Mouse (Mus musculus) left cerebral cortex, adult 9 months (tissue): ENCODE measurements around the gene Zfp992.
"Not testable (repeated sequence)": the region's sequence is repeated elsewhere in the genome, so short reads cannot be mapped to it uniquely, and the experiment has no call there.

Source experiments
- DNase-seq, 2 experiments: peaks; one replicate each; pipeline ENCODE4 v3.0.0; 2022; ENCODE audit warnings: low spot score in 2 of 2

Zfp992 gene

DNA sequence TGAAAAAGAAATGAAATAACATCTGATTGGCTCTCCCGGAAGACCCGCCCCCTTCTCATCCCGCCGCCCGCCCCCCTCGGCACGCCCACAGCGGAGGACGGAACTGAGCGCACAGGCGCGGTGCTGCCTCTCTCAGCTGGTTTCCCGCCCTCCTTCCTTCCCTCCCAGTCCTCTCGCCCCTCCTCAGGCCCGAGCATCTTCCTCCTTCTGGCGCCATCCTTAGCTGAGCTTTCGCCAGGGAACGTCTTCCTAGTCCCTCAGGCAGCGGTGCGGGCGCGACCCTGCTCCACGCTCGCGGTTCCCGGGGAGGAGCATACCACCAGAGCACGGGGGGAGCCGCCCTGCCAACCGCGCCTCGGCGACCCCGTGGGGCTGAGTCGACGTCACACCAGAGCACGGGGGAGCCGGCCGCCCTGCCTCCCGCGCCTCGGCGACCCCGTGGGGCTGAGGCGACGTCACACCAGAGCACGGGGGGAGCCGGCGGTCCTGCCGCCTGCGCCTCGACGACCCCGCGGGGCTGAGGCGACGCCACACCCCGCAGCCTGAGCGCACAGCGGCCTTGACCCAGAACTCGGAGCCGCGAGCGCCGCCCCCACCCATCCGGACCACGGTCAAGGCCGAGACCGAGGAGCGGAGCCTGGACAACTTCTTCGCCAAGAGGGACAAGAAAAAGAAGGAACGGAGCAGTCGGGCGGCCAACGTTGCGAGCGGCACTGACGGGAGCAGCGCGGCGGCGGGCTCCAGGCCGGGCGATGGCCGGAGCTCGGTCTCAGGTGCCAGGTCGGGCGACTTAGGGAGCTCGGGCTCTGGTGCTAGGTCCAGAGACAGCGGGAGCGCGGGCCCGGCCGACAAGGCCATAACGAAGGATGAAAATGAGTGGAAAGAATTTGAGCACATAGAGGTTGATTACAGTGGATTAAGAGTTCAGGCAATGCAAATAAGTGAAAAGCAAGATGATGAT, 26.2 kb downstream of the Zfp992 start:
- DNase-seq: not testable (repeated sequence)

GRCm38 (mm10) chr4:146476260-146476659, 27.4 kb downstream of the Zfp992 start:
- not testable (repeated sequence) for DNase-seq

- DNase-seq: not testable (repeated sequence)
Observed at GRCm38 (mm10) chr4:146476959-146477358, 28.1 kb downstream of the Zfp992 start.

DNA sequence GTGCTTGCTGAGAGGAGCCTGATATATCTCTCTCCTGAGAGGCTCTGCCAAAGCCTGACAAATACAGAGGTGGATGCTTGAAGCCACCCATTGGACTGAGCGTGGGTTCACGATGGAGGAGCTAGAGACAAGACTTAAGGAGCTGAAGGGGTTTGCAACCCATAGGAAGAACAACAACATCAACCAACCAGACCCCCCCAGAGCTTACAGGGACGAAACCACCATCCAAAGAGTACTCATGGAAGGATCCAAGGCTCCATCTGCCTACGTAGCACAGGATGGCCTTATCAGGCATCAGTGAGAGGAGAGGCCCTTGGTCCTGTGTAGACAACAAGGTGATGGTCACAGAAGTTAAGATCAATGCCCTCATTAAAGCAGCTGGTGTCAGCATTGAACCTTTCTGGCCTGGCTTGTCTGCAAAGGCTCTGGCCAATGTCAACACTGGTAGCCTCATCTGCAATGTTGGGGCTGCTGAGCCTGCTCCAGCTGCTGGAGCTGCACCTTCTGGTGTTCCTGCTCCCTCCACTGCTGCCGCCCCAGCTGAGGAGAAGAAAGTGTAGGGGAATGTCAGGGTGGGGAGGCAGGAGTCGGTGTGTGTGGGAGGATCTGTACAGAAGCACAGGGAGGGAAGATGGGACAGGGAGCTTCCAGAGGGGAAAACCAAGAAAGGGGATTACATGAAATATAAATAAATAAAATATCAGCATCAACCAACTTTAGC, 31.7 kb downstream of the Zfp992 start:
- not testable (repeated sequence) for DNase-seq

GRCm38 (mm10) chr4:146482546-146482945, 33.7 kb downstream of the Zfp992 start:
- not testable (repeated sequence) for DNase-seq

GRCm38 (mm10) chr4:146483571-146484280, 34.9 kb downstream of the Zfp992 start:
- DNase-seq: not testable (repeated sequence)

DNA sequence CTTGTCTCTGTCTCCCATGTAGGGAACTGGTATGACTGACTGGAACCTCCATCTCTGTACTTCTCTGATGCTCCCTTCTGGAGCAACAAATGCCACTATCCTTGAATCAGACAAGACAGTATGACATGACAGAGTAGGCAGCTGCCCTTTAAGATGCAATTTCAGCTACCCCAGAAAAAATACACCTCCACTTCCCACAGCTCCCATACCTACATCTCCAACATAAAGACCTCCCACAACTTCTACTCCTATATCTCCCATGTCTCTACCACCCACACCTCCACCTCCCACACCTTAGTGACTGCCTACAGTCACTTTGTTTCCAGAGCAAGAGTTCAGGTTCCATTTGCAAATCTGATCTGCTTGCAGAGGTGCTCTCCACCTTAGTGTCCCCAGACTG, 35.9 kb downstream of the Zfp992 start:
- not testable (repeated sequence) for DNase-seq

DNA sequence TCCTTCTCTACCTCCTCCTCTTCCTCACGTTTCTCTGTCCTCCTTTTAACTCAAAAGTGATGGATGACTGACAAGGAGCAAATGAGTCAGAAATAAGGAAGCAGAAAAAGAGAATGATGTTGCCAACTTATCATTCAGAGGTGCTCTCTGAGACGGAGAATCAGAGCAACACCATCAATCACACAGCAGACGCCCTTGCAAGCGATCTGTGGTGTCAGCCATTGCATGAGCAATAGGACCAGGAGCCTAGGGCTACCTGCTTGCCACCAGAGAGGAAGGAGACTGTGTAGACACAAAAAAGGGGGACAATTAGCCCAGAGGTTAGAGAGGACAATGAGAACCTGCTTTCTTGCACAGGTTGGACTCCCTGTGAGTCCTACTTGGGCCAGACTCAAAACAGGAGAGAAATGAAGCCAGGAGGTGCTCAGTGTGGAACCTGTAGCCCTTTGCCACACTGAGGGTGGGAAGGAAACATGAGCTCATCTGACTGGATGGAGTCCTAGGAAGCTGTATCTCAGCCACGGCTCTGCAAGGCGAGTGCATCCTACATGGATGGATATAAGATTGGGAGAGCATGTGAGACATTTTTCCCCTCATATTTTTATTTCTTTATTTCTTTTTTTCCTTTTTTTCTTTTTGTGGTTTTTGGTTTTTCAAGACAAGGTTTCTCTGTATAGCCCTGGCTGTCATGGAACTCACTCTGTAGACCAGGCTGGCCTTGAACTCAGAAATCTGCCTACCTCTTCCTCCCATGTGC, 36.5 kb downstream of the Zfp992 start:
- DNase-seq: not testable (repeated sequence)

DNA sequence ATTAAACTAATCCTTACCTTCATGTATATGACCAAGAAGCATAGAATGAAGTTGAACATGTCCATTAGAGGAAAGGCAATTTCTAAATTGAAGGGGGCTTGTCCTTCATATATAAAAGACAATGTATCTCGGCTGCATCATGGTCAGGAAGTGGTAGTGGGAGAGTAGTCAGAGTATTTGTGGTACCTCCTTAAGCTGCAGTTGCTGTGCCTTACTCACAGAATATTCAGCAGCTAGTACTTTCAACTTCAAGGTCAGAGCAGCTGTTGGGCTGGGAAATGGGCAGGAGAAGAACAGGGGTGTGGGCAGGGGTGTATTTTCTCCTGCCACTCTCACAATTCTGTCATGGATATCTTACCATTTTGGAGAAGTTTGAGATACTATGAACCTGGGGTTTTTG, 37.9 kb downstream of the Zfp992 start:
- not testable (repeated sequence) for DNase-seq

DNA sequence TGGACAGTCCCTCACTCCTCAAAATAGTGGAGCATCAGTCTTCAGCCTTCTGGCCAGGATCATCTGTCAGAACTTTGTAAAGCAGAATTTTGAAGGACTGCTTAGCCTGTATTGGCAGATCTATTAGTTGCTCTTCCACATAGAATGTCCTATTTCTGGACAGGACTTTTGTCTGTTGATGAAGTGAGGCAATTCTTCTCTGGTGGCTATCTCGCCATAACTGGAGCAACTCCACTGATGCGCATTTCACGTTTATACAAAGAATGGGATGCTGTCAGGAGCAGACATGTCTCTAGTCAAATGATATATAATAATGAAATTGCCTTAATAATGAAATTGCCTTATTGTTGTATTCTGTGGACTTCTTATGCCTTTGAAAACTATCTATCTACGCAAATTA, 40.4 kb downstream of the Zfp992 start:
- not testable (repeated sequence) for DNase-seq

GRCm38 (mm10) chr4:146491993-146492392, 43.2 kb downstream of the Zfp992 start:
- DNase-seq: not testable (repeated sequence)

DNA sequence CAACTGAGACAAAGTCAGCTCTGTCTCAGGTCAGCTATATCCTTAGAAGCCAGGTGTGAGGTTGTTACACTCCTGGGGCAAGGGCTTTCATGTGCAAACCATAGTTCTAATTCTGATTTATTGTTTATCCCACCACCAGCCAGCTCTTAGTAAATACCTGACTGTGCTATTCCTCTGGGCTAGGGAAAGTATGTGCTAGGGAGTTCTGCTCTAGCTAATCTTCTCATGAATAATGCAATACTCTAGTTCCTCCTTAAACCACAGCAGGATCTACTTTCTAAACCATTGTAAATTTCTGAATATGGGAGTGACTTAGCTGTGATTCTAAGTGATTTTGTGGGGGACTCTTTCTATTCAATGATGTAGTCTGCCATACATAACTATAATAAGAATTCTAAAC, 43.6 kb downstream of the Zfp992 start:
- no peak for DNase-seq

GRCm38 (mm10) chr4:146492851-146493250, 44.0 kb downstream of the Zfp992 start:
- DNase-seq: no peak

DNA sequence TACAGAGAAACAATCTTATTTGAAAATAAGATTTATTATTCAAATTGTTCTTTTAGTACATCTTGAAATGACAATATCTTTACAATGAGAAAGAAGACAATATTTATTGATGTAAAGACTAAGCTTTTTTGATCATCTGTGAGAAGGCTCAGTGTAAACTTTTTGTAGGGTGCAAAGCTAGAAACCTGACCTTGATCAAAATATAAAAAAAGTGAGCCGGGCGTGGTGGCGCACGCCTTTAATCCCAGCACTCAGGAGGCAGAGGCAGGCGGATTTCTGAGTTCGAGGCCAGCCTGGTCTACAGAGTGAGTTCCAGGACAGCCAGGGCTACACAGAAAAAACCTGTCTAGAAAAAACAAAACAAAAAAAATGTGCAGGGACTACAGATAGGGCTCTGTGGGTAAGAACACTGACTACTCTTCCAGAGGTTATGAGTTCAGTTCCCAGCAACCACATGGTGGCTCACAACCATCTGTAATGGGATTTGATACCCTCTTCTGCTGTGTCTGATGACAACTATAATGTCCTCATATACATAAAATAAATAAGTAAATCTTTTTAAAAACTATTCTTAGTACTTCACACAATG, 44.6 kb downstream of the Zfp992 start:
- not testable (repeated sequence) for DNase-seq

DNA sequence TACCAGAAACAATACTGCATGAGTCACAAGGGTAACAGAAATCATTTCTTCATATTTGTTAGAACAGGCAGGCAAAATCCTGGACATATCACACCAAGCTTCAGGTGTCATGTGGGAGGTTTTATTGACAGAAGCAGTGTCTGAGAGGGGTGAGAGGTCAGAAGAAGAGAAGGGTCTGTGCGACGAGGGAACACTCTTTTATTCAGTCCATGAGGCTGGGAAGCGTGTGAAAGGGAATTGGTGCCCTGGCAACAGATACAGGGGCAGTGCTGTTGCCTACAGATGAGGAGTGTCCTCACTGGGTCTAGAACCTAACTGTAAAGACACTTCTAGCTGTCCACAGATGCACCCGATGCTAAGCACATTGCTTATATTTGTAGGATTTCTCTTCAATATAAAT, 46.2 kb downstream of the Zfp992 start:
- DNase-seq: no peak

DNA sequence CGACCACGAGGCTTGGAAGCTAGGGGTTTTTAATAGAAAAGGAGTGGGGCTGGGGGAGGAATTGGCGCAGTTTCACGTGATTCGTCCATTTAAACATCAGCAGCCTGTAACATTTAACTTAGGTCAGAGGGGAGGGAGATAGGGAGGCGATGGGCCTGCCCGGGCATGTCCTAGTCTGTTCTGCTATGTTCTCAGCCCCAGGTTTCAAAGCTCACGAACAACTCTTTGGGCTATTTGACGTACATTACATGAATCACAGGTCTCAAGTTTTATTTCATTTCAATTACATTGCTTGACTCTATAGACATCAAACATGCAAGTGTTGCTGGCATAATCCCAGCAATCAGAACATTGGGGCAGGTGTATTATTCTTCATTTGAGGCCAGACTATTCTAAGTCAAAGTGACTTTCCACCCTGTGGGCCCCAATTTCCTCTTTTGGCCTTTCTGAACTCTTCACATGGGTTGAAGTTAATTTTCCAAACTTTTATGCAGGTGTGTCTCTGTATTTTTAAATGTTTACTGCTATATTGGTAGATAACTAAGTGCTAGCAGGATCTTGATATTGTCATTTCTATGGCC, 49.0 kb downstream of the Zfp992 start:
- DNase-seq: not testable (repeated sequence)

- DNase-seq: not testable (repeated sequence)
Observed at GRCm38 (mm10) chr4:146501727-146502126, 52.9 kb downstream of the Zfp992 start, which contains the start of gene Zfp981. Gene Zfp981 (plus strand): TSS chr4:146502027.

DNA sequence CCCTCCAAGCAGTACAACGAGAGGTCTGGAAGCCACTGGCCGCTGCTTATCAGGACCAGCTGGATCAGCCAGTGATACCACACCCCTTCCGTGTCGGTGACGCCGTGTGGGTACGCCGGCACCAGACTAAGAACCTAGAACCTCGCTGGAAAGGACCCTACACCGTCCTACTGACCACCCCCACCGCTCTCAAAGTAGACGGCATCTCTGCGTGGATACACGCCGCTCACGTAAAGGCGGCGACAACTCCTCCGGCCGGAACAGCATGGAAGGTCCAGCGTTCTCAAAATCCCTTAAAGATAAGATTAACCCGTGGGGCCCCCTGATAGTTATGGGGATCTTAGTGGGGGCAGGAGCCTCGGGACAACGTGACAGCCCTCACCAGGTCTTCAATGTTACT, 60.2 kb downstream of the Zfp992 start:
- DNase-seq: not testable (repeated sequence)

DNA sequence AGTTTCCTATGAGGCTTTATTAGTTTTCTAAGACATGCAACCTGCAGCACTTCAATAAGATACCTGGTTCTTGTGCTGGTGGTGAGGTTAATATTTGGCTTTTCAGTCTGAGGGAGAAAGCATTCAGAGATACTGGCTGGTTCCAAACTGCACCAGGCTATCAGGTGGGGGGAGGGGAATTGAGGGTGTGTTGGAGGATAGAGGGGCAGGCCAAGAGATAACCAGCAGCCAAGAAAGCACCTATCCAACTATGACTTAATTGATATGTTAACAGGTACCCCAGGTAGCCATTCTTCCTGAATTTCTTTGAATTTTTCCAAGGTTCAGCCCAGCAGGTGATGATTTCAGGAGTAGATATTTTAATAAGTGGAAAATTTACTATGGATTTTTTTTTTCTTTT, 63.0 kb downstream of the Zfp992 start:
- DNase-seq: not testable (repeated sequence)

GRCm38 (mm10) chr4:146516474-146516873, 67.7 kb downstream of the Zfp992 start:
- DNase-seq: no peak
